Mouse (Mus musculus) left cerebral cortex, adult 18-20 months (tissue): ENCODE data around the gene Hnrnpf. TPM values are rescaled to one million over a fixed set of nuclear protein-coding genes. Genes with fewer than 3 reads are reported as not detected.

Source experiments
- DNase-seq, 2 experiments: peaks; one replicate each; pipeline ENCODE4 v3.0.0; 2021 to 2022; ENCODE audit warnings: low spot score in 2 of 2, mixed read lengths in 1 of 2
- total RNA-seq, 2 experiments: library from RNA; stranded (reverse); gene quantifications; 2 replicates each; pipeline ENCODE4 v1.2.3; 2021

Gene Hnrnpf
- total RNA-seq, 2 experiments from 2014 or later = 112 to 144 TPM

DNA sequence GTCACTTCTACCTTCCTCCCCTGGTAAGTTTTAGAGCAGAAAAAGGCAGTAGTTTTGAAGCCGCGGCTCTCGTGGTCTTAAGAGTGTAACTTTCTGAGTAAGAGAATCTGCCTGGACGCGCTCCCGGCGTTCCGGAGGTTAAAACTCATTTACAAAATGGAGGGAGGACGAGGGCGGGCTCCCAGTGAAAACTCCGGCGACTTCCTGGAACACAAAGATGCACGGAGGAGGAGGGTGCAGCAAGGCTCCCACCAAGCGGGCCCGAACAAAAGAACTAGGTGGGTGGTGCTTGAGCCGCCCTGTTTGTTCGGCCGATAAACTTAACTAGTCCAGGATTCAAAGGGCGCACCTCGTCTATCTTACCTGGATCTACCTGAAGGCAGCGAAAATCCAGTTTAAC is 17.5 kb downstream of the Hnrnpf start:
- peak; percentile 42 to 57 for DNase-seq

DNA sequence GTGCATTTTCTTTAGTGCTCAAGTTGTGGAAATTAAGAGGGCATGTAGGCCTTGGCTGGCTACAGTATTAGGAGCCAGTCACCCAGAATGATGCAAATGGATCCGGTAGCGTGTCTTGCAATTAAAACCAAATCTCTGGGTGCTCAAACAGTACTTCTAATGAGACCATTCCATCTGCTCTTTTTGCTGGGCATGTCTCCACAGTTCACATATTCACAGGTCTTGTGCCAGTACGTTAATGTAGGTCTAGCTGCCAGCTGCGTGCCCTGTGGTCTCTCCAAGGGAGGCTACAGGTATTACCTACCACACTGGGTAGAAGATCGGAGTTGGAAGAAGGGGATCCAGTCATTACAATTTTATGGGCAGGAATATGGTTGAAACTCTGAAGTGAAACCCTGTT is 17.9 kb downstream of the Hnrnpf start:
- no peak for DNase-seq

DNA sequence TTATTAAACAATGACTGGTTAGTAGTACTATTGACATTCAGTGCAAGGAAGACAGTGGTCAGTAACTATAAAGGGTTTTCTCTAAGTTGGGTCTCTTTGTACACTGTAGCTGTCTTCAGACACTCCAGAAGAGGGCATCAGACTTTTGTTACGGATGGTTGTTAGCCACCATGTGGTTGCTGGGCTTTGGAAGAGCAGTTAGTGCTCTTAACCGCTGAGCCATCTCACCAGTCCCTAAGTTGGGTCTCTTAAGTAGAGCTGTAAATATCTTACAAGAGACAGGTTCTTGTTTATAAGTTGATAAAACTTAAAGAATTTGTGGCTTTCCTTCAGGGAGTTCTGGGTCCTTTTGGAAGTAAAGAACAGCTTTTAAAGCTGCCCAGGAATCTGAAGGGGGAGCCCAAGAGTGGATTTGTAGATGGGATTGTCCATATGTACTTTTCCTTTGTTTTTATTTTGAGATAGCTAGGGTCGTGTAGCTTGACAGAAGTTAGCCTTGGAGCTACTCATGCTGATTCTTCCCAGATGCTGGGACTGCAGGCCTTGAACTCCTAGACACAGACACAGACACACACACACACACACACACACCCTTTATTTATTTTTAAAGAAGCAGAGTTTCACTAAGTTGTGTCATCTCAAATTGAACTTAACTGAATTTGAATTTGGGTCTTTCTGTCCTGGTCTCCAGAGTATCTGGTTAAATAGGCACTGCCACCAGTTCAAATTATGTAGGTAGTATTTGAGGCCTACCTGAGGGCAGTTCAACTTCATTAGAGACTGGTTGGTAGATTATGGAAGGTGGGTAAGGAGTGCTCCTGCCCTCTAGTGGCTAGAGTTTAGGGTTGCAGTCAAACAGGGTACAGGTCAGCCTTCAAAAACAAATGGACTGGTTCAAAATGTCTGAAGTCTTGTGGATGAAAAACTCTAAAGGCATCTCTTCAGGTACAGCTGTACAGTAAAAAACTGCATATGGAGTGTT is 20.8 kb downstream of the Hnrnpf start:
- no peak for DNase-seq

DNA sequence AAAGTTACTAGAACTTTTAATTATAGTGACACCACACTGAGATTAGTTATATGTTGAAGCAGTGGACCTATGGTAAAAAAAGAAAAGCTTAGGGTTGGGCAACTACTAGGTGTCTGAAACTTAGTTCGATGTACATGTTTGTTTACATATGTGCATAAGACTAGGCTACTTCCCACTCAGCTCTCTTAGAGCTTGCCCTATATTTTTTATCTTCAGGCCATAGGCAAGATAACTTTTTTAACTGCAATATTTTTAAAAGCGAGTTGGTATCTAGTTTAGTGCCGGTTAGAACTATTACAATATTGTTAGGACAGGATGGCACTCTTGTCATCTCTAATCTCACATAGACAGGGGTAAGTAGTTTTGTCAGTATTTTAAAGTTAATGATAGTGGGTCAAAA is 21.9 kb downstream of the Hnrnpf start:
- no peak for DNase-seq

DNA sequence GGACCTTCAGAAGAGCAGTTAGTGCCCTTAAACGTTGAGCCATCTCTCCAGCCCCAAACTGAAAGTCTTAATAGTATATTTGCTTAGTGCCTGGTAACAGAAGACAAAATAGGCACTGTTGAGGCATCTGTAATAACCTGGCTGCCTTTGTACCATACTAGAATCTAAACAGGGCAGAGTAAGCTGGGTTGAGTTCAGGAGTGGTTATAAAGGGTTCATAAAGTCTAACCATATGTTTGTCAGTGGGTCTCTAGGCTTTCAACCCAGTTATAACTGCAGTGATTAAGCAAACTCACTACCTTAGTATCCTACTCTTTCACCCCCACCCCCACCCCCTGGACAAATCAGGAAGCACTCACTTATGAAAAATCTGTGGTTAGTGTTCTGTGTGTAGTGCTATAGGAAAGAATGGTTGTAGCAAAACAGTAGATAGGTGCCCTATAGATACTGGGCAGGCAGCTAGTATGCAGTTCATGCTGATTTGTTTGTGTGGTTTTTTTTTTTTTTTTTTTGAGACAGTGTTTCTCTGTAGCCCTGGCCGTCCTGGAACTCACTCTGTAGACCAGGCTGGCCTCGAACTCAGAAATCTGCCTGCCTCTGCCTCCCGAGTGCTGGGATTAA is 26.9 kb downstream of the Hnrnpf start:
- no peak for DNase-seq

DNA sequence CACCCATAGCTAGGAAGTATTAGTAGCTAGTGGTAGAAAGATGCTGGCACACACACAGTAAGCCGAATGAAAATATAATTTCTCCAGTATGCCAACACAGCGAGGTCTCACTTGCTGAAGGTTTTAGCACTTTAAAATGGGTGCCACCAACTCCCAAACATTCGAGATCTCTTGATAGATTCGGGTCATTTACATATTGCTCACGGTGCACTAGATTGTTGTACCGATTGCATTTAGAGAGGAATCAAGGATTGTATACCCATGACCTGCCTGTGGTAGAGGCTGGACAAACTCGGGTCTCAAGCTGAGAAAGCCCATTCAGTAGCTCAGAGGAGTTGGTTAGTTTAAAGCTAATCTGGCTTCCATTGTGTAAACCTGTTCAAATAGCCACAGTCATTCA is 27.8 kb downstream of the Hnrnpf start:
- no peak for DNase-seq

DNA sequence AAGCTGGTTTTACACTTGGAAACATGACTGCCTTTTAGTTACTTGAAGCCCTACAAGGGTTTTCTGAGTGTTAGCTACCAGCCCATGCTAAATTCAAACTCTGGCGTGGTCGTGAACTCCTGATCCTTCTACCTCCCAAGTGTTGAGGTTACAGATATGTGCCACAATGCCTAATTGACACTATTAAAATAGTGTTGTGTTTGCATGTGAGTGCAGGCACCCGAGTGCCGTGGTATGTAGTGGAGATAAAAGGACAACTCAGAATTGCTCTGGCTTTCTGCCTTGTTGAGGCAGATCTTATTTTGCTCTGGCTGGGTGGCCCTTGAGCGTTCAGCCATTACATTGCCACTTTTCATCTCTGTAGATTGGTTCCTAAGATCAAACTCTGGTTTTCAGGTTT is 28.6 kb downstream of the Hnrnpf start:
- DNase-seq = no peak

DNA sequence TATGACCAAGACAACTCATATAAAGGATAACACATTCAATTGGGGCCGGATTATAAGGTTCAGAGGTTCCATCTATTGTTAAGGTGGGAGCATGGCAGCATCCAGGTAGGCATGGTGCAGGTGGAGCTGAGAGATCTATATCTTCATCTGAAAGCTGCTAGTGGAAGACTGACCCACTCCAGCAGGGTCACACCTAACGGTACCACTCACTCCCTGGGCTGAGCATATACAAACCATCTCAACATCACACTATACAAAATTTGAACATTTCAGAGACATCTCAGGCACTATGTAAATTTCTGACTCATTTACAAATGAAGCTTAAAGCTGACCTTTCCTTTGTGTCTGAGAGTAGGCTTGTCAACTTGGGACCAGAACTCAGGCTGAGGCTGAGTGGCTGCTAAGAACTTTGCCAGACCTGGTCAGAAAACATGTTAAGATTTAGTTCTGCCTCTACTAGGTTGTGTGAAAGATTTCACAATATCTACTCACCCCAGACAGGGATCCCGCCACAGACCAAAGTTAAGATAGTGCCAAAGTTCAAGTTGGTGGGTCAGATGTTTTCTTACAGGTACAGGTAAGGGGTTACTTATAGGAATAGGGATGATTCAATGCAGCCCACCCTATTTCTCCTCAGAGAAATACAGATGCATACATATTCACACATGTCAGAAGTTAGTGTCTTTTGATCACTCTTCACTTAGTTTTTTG is 30.0 kb downstream of the Hnrnpf start:
- DNase-seq = no peak

DNA sequence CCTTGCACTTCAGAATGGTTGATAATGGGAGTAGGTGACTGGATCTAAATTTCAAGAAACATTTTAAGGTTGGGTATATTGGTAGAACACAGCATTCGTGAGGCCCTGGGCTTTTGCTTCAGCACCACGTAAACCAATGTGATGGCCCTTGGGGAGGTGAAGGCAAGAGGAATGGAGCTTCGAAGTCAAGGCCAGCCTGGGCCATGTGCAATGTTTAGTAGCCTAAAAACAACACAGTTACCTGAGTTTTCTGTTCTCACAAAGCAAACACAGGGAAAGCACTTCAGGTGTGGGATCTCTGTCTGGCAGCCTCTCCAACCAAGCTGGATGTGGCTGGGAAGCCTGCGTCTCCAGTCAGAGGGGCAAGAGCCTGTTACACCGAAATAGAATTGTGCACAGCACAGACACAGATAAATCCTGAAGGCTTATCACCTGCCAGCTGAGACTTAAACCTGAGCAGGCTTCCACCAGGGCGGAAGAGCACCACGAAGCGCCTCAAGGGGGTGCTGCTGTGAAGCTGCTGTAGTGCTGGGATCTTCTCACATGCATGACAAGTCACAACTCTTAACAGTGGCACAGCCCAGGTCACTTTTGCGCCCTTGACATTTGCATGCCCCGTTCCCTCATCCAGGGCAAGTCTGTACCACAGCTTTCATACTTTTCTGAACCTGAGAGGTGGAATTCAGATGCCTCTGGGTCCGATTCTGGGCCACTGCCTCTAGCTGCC is 32.4 kb downstream of the Hnrnpf start:
- no peak for DNase-seq

DNA sequence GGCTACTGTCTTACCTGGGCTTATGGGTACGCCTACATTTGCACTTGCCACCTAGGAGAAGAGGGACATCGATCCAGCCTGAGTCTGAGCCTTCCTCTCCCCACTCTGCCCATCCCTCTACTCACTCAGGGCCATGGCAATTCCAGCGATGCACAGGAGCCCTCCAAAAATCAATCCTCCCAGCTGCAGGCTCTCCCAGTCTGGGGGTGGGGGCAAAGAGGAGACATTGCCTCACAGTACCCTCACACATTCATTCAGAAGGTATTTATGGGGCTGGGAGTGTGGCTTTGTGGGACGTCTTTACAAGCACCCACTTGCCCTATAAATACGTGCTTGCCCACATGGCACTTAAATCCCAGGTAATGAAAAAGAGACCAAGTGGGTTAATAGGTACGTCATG is 34.2 kb downstream of the Hnrnpf start:
- no peak for DNase-seq

DNA sequence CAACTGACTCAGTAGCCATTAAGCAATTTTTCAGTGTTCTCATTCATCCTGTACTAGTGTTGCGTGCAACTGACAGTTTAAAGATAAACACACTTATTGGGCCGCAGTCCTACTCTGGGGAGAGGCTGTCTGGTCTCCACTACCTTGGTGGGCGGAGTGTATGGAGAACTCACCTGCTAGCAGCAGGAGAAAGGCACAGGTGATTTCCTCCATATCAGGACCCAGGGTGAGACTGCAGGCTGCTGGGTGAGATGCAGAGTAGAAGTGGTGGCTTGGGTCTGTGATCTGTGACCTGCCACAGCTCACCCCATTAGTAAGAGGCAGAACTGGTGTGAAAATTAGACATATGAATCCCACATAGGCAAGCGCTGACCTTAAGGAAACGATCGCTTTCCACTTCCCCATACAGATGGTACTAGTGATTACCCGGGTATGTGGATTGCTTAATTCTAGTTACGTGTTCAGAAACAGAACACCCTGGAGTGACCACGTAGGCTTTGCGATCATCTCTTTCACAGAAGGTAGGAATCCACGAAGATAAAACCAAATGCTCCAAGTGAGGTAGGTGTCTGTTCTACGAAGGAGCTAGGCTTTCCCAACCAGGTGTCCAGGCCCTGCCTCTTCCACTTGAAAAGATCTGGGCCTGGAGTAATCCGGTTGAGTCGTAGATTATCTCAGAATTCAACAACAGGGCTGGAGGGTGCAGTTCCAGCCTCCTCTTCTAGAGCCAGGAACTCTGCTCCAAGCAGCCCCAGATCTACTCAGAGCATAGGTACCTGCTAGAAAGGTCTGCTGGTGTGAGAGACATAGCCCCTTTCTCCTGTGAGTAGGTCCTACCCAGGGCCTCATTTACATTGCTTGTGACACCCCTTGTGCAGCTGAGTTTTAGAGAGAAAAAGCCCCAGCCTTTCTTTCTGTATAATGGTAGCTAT is 35.8 kb downstream of the Hnrnpf start:
- DNase-seq = no peak

DNA sequence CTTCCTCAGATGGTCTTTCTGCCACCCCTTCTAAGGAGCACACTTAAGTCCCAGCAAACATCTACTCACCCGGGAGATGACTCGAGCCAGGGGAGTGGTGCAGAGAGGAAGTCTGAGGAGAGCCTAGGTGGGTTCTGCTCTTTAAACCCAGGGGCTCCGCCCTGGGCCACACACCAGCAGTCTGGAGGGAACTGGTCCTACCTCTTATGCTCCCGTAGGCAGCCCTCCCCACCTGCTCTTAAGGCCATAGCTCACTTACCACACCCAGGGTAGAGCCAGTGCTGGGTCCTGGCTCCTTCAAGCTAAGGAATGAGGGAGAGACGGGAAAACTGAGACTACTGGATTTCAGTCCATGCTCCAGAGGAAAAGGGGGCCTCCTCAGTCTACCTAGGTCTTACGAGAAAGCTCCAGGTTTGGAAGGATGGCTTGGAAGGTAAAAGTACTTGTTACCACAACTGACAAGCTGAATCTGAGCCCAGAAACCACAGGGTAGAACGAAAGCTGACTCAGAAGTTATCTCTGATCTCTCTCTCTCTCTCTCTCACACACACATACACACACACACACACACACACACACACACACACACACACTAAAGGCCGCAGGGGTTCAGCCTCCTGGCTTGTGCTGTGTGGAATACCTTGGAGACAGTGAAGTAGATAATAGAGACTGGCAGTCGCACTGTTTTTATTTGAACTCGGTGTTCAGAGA is 37.3 kb downstream of the Hnrnpf start, which contains the start of gene Fxyd4:
Gene Fxyd4 (minus strand): TSS at position 471 of the 711 bp plus-strand sequence.
- DNase-seq = no peak

DNA sequence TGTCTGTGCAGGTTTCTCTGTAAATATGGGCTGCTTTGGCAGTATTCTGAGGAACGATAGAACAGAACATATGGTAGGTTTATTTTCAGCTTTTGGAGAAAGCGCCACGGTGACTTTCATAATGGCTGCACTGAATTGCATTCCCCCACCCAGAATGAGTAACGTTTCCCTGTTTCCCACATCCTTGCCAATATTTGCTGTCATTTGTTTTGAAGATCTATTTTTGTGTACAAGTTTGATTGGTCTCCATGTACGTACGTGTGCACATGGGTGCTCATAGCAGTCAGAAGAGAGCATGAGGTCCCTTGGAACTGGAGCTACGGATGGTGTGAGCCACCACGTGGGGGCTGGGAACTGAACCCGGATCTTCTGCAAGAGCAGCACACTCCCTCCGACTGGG is 38.8 kb downstream of the Hnrnpf start:
- peak in 1 of 2 experiments; percentile 39 for DNase-seq

DNA sequence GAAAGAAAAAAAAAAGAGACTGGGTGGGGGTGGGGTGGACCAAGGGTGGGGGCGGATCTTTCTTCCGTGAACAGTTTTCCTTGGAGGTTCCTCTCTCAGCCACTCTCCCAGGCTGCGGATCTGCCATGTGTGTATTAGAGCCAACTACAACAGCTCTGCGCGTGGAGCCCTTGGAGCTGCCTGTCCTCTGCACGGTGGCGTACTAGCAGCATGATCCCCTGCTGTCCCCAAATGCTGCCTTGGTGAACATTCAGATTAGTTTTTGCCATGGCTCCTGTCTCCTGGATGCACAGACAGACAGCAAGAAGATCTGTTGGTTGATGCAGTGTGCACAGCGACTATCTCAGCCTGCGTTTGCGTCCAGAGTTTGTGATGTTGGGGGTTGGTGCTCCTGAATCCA is 42.6 kb downstream of the Hnrnpf start:
- peak in 1 of 2 experiments; percentile 23 for DNase-seq

DNA sequence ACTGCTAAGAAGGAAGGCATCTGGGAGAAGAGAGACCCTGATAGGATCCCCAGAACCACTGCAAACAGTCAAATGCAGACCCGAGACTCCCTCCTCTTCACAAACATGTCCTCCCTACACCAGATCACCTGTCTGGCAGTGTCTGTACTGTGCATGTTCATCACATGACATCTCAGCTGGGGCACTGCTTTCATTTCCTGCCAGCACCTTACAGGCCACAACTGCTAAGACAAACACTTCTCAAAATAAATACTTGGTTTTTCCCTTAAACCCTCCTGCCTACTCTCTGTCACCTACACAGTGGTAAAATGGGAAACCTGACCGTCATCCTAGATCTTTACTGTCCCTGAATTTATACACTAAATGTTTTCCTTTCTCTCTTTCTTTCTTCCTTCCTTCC is 43.8 kb downstream of the Hnrnpf start:
- DNase-seq = no peak

DNA sequence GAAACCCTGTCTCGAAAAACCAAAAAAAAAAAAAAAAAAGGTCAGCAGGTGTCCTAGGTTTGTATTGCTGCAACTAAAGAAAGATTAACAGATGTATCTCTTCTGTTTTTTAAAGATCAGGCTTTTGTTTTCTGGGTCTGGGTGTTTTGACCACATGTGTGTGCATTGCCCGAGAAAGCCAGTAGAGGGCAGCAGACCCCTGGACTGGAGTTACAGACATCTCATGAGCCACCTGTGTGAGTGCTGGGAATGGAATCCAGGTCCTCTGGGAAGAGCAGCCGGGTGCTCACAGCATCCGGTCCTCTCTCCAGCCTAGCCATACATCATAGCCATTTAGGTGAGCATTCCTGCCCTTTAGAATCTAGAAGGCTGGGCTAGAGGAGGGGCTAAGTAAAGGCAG is 52.2 kb downstream of the Hnrnpf start:
- DNase-seq = no peak

DNA sequence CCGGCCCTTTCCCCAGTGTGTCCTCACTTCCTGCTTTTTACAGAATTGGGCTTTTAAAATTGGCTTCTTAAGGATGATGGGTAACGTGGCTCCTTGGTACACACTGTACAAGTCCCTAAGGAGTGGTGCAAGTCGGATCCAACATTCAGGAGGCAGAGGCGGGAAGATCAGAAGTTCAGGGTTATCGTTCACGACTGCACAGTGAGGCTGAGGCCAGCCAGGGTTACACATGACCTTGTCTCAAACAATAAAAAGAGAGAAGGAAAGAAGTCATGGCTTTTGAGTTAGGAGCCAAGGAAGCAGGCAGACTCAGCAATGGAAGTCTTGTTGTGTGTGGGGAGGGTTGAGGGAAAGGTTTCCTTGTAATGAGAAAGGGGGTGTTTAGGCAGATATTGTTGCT is 56.0 kb downstream of the Hnrnpf start:
- DNase-seq = no peak

DNA sequence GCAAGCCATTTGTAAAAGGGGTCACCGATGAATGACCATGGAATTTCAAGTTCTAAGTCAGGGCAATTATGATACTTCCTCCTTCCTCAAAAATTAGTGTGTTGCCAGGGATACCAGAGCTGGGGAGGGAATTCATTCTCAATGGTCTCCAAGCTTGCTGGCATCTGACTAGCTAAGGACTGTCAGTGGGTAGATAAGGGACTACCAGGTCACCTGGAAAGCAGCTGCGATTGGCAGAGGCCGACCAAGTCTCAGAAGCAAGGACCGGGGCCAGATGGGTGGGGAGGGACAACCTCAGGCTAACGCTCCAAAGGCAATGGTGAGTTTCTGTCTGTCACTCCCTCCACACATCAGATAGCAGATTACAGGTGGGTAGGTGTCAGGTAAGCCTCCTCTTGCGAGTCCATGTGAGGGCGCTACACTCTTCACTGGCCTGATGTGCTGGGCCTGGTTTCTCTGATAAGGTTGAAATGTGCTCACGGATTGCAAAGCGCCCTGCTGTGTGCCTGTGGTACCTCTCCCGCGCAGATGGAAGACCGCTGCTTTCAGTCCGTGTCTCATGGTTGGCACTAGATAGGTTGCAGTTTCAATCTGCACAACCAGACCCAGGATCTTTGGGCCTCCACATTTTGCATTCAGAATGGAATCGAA is 56.9 kb downstream of the Hnrnpf start:
- DNase-seq = peak in 1 of 2 experiments; percentile 21

DNA sequence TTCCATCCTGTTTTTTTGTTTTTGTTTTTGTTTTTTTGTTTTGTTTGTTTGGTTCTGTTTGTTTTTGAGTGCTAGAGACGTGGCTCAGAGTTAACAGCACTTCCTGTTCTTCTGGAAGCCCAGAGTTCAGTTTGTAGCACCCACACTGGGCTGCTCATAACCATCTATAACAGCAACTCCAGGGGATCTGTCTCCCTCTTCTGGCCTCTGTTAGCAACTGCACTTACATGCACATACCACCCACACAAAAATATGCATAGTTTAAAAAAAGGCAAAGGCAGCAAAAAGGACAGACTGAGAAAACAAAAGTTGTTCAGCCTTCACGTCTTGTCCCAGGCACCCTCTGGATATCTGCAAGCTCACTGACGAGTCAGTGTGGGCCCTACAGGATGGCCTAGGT is 63.1 kb downstream of the Hnrnpf start:
- no peak for DNase-seq
